Mouse (Mus musculus): Measurements from ENCODE around the gene Gapvd1. TPM values are rescaled to one million over a fixed set of nuclear protein-coding genes. Genes with fewer than 3 reads are reported as not detected.
A peak's percentile ranks its signal among the peaks of the same experiment; 100 is the strongest.

Gapvd1 gene
- polyA plus RNA-seq, 1 experiment from 2014 or later, result 96.3 TPM

DNA sequence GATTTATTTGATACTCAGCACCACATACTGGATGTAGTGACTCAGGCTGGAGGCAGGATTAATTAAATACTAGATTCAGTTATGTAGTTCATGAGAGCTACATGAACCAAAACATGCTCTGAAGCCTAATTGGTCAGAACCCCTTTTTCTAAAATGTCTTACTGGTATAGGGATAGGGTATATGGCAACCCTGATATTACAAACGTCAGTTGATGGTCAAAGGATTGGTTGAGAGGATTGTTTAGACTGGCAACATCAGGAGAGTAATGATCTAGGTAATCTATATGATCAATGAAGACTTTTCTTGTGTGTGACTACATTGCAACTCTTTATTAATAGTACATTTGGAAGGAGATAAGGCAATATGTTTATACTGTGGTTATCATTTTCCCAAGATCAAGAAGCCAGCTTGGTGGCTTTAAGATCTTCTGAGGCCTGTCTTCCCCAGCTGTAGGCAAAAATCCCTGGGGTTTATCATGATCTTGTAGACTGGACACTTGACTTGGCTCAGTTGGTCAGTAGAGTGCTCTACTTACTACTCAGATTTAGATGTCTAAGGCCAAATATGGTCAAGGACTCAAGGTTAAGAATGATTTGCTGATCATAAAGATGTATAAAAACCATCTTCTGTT is 22.3 kb upstream of the Gapvd1 start:
- WGBS, result 70% methylated on average over 1 of the region's 1 CpGs
- H3K4me1 ChIP-seq (ENCODE audit: control insufficient read depth, insufficient read depth, low read length), result 0 out of 2 replicates have a peak, but pooled peaks cover 2% of the 10 kb centered on the region
- no peak for ATAC-seq (replicated peaks; ENCODE audit: insufficient number of reproducible peaks, low FRiP score, low TSS enrichment, low read depth)
- H3K4me3 ChIP-seq (ENCODE audit: low read depth, low read length), result no peak overlapping the region
- no peak for DNase-seq (ENCODE audit: low spot score)
- no peaks in the 10 kb centered on the region for H3K27me3 ChIP-seq (ENCODE audit: control insufficient read depth, insufficient read depth, low read length)
- no peak overlapping the region for H3K27ac ChIP-seq (replicated peaks; ENCODE audit: low read depth, low read length)
- peaks cover 19% of the 10 kb centered on the region for H3K36me3 ChIP-seq (replicated peaks; ENCODE audit: control insufficient read depth, insufficient read depth, low read depth, low read length)
- no peaks in the 10 kb centered on the region for H3K9me3 ChIP-seq (replicated peaks; ENCODE audit: control insufficient read depth, low read length)
- no peak overlapping the region for H3K4me2 ChIP-seq (ENCODE audit: low read depth, low read length)
- no peak overlapping the region for H3K9ac ChIP-seq (replicated peaks; ENCODE audit: low read length)

DNA sequence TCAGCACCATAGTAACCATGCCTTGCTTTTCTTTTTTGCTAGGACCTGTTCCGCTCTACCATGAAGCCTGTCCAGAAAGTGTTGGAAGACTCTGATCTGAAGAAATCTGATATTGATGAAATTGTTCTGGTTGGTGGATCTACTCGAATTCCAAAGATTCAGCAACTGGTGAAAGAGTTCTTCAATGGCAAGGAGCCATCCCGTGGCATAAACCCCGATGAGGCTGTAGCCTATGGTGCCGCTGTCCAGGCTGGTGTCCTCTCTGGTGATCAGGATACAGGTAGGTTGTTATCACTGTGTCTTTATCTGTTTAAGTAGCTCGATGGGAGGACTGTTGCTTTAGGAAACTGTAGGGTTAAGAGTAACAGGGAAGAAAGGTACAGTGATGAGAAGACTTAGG is 19.5 kb upstream of the Gapvd1 start:
- Histone ChIP-seq H3K4me2 (ENCODE audit: low read depth, low read length) (peak overlapping the region; percentile 5; the same call in 1 of the 2 replicates), H3K9ac (replicated peaks; ENCODE audit: low read length) (no peak overlapping the region), H3K36me3 (replicated peaks; ENCODE audit: control insufficient read depth, insufficient read depth, low read depth, low read length) (peaks cover 19% of the 10 kb centered on the region), H3K27me3 (ENCODE audit: control insufficient read depth, insufficient read depth, low read length) (no peaks in the 10 kb centered on the region), H3K4me3 (ENCODE audit: low read depth, low read length) (peak overlapping the region; percentile 7; the same call in 1 of the 2 replicates), H3K4me1 (ENCODE audit: control insufficient read depth, insufficient read depth, low read length) (0 out of 2 replicates have a peak, but pooled peaks cover 2% of the 10 kb centered on the region), H3K27ac (replicated peaks; ENCODE audit: low read depth, low read length) (no peak overlapping the region), H3K9me3 (replicated peaks; ENCODE audit: control insufficient read depth, low read length) (no peaks in the 10 kb centered on the region)
- ATAC-seq (replicated peaks; ENCODE audit: insufficient number of reproducible peaks, low FRiP score, low TSS enrichment, low read depth) (no peak), DNase-seq (ENCODE audit: low spot score) (no peak)
- 90% methylated on average over 6 of the region's 6 CpGs for WGBS

DNA sequence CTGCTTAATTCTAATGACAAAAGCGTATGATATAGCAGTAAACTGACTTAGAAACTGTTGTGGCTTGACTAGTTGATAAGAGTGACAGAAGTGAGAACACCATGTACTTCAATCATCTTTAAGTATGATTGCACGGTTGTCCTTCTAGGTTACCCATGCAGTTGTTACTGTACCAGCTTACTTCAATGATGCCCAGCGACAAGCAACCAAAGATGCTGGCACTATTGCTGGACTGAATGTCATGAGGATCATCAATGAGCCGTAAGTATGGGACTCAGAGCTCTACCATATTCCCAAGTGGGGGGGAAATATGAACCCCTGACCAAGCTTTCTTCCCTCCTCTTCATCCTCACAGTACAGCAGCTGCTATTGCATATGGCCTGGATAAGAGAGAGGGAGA is 18.6 kb upstream of the Gapvd1 start:
- Histone ChIP-seq H3K27me3 (ENCODE audit: control insufficient read depth, insufficient read depth, low read length) (no peaks in the 10 kb centered on the region), H3K9ac (replicated peaks; ENCODE audit: low read length) (no peak overlapping the region), H3K9me3 (replicated peaks; ENCODE audit: control insufficient read depth, low read length) (no peaks in the 10 kb centered on the region), H3K36me3 (replicated peaks; ENCODE audit: control insufficient read depth, insufficient read depth, low read depth, low read length) (peaks cover 19% of the 10 kb centered on the region), H3K4me1 (ENCODE audit: control insufficient read depth, insufficient read depth, low read length) (0 out of 2 replicates have a peak, but pooled peaks cover 2% of the 10 kb centered on the region), H3K4me2 (ENCODE audit: low read depth, low read length) (peak overlapping the region; percentile 55; the same call in 1 of the 2 replicates), H3K27ac (replicated peaks; ENCODE audit: low read depth, low read length) (no peak overlapping the region), H3K4me3 (ENCODE audit: low read depth, low read length) (peak overlapping the region; percentile 91)
- ATAC-seq (replicated peaks; ENCODE audit: insufficient number of reproducible peaks, low FRiP score, low TSS enrichment, low read depth), result no peak
- WGBS, result 84% methylated on average over 4 of the region's 4 CpGs
- DNase-seq (ENCODE audit: low spot score), result no peak

DNA sequence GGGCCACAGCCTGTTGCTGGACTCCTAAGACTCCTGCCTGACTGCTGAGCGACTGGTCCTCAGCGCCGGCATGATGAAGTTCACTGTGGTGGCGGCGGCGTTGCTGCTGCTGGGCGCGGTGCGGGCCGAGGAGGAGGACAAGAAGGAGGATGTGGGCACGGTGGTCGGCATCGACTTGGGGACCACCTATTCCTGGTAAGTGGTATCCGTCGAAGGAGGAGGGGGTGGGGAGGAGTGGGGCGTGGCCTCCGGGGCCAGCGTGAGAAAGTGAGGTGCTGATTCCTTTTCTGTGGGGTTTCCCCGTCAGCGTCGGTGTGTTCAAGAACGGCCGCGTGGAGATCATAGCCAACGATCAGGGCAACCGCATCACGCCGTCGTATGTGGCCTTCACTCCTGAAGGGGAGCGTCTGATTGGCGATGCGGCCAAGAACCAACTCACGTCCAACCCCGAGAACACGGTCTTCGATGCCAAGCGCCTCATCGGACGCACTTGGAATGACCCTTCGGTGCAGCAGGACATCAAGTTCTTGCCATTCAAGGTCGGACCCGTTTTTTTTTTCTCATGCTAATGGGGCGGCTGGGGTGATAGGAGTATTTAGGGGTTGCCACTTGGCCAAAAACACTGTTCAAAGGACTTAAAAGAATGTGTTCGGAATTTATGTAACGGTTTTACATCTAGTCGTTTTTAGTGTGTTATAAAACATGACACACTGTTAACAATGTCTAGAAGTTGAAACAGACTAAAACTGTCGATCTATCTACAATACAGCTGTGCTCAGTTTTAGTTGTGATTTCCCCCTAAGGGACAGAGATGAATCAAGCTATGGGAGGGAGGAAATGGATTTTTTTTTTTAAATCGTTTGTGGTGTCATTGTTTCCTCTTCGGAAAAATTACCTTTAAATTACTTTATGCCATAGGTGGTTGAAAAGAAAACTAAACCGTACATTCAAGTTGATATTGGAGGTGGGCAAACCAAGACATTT is 17.5 kb upstream of the Gapvd1 start:
- Histone ChIP-seq H3K27ac (replicated peaks; ENCODE audit: low read depth, low read length) (peak overlapping the region; percentile 76), H3K4me1 (ENCODE audit: control insufficient read depth, insufficient read depth, low read length) (0 out of 2 replicates have a peak, but pooled peaks cover 2% of the 10 kb centered on the region), H3K4me2 (ENCODE audit: low read depth, low read length) (peak overlapping the region; percentile 55), H3K27me3 (ENCODE audit: control insufficient read depth, insufficient read depth, low read length) (no peaks in the 10 kb centered on the region), H3K36me3 (replicated peaks; ENCODE audit: control insufficient read depth, insufficient read depth, low read depth, low read length) (peaks cover 19% of the 10 kb centered on the region), H3K9me3 (replicated peaks; ENCODE audit: control insufficient read depth, low read length) (no peaks in the 10 kb centered on the region), H3K4me3 (ENCODE audit: low read depth, low read length) (peak overlapping the region; percentile 91), H3K9ac (replicated peaks; ENCODE audit: low read length) (peak overlapping the region; percentile 95)
- WGBS, result 4% methylated on average over 50 of the region's 50 CpGs
- DNase-seq (ENCODE audit: low spot score) (peak; percentile 59), ATAC-seq (replicated peaks; ENCODE audit: insufficient number of reproducible peaks, low FRiP score, low TSS enrichment, low read depth) (peak; percentile 21; the same call in 1 of the 2 replicates)

DNA sequence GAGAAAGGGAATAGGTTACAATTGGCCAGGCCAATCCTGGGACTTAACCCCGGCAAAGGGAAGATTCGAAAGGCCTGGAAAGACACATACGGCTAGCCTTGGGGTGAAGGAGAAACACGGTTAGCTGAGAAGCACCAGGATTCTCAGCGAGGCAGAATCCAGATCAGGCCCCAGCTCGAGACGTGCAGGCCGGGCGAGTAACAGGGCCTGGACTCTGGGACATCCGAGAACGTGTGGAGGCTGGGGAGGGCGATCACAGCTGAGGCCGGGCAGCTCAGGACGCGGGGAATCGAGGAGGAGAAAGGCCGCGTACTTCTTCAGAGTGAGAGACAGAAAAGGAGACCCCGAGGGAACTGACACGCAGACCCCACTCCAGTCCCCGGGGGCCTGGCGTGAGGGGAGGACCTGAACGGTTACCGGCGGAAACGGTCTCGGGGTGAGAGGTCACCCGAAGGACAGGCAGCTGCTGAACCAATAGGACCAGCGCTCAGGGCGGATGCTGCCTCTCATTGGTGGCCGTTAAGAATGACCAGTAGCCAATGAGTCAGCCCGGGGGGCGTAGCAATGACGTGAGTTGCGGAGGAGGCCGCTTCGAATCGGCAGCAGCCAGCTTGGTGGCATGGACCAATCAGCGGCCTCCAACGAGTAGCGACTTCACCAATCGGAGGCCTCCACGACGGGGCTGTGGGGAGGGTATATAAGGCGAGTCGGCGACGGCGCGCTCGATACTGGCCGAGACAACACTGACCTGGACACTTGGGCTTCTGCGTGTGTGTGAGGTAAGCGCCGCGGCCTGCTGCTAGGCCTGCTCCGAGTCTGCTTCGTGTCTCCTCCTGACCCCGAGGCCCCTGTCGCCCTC is 16.6 kb upstream of the Gapvd1 start, which contains the start of gene Hspa5:
Hspa5 (plus strand) TSS at position 603 of the 859 bp plus-strand sequence.
- H3K9me3 ChIP-seq (replicated peaks; ENCODE audit: control insufficient read depth, low read length), result 0 out of 2 replicates have a peak, but pooled peaks cover 2% of the 10 kb centered on the region
- under 1% methylated on average over 60 of the region's 60 CpGs for WGBS
- H3K36me3 ChIP-seq (replicated peaks; ENCODE audit: control insufficient read depth, insufficient read depth, low read depth, low read length), result peaks cover 16% of the 10 kb centered on the region
- peak within 1 kb of the TSS; percentile 91 for H3K4me3 ChIP-seq (ENCODE audit: low read depth, low read length)
- no peaks in the 10 kb centered on the region for H3K27me3 ChIP-seq (ENCODE audit: control insufficient read depth, insufficient read depth, low read length)
- peak within 1 kb of the TSS; percentile 58 for H3K4me2 ChIP-seq (ENCODE audit: low read depth, low read length)
- ATAC-seq (replicated peaks; ENCODE audit: insufficient number of reproducible peaks, low FRiP score, low TSS enrichment, low read depth) (peak; percentile 98), DNase-seq (ENCODE audit: low spot score) (peak; percentile 100)
- 0 out of 2 replicates have a peak, but pooled peaks cover 2% of the 10 kb centered on the region for H3K4me1 ChIP-seq (ENCODE audit: control insufficient read depth, insufficient read depth, low read length)
- peak within 1 kb of the TSS; percentile 86 for H3K27ac ChIP-seq (replicated peaks; ENCODE audit: low read depth, low read length)
- H3K9ac ChIP-seq (replicated peaks; ENCODE audit: low read length), result peak within 1 kb of the TSS; percentile 95

DNA sequence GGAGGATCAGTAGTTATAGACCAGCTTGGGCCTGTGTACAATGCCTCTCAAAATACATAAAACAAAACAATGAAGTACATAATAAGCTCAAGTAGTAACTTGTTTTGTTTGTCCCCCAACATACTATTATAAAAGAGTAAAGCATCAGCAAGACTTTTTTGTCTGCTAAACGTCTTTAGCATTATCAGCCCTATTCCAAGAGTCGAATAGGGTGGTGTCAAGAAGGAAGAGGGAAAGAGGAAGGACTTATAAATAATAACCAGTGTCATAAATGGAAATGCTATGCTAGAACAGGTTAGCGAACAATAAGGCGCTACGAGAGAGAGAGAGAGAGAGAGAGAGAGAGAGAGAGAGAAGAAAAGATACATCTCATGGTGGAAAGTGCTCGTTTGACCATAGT is 15.9 kb upstream of the Gapvd1 start:
- Histone ChIP-seq H3K4me1 (ENCODE audit: control insufficient read depth, insufficient read depth, low read length) (0 out of 2 replicates have a peak, but pooled peaks cover 2% of the 10 kb centered on the region), H3K4me2 (ENCODE audit: low read depth, low read length) (peak overlapping the region; percentile 58), H3K9ac (replicated peaks; ENCODE audit: low read length) (peak overlapping the region; percentile 93), H3K9me3 (replicated peaks; ENCODE audit: control insufficient read depth, low read length) (0 out of 2 replicates have a peak, but pooled peaks cover 2% of the 10 kb centered on the region), H3K36me3 (replicated peaks; ENCODE audit: control insufficient read depth, insufficient read depth, low read depth, low read length) (peaks cover 14% of the 10 kb centered on the region), H3K27me3 (ENCODE audit: control insufficient read depth, insufficient read depth, low read length) (no peaks in the 10 kb centered on the region), H3K27ac (replicated peaks; ENCODE audit: low read depth, low read length) (peak overlapping the region; percentile 86), H3K4me3 (ENCODE audit: low read depth, low read length) (peak overlapping the region; percentile 91)
- DNase-seq (ENCODE audit: low spot score) (no peak), ATAC-seq (replicated peaks; ENCODE audit: insufficient number of reproducible peaks, low FRiP score, low TSS enrichment, low read depth) (no peak)
- WGBS, result 6% methylated on average over 6 of the region's 6 CpGs

DNA sequence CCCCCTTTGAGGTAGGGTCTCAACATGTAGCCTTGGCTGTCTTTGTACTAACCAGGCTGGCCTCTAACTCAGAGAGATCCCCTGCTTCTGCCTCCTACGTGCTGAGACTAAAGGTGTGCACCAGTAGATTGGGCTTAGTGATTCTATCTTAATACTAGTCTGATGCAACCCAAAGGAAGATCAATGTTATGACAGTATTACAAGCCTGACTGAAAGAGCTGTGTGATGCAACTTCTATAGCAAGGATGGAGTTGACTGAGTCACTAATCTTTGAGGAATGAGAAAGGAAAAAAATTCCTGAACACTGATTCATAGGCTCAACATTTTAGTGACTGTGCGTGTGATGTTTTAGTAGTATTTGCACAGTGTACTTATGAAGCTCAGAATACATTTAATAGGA is 15.0 kb upstream of the Gapvd1 start:
- 86% methylated on average over 2 of the region's 2 CpGs for WGBS
- ATAC-seq (replicated peaks; ENCODE audit: insufficient number of reproducible peaks, low FRiP score, low TSS enrichment, low read depth), result no peak
- H3K9me3 ChIP-seq (replicated peaks; ENCODE audit: control insufficient read depth, low read length), result 0 out of 2 replicates have a peak, but pooled peaks cover 2% of the 10 kb centered on the region
- H3K9ac ChIP-seq (replicated peaks; ENCODE audit: low read length), result no peak overlapping the region
- H3K4me3 ChIP-seq (ENCODE audit: low read depth, low read length), result no peak overlapping the region
- 0 out of 2 replicates have a peak, but pooled peaks cover 2% of the 10 kb centered on the region for H3K4me1 ChIP-seq (ENCODE audit: control insufficient read depth, insufficient read depth, low read length)
- no peaks in the 10 kb centered on the region for H3K27me3 ChIP-seq (ENCODE audit: control insufficient read depth, insufficient read depth, low read length)
- peaks cover 10% of the 10 kb centered on the region; the same call in 1 of the 2 replicates for H3K36me3 ChIP-seq (replicated peaks; ENCODE audit: control insufficient read depth, insufficient read depth, low read depth, low read length)
- H3K4me2 ChIP-seq (ENCODE audit: low read depth, low read length), result no peak overlapping the region
- DNase-seq (ENCODE audit: low spot score), result no peak
- H3K27ac ChIP-seq (replicated peaks; ENCODE audit: low read depth, low read length), result no peak overlapping the region

All from embryonic facial prominence, embryonic 11.5 days (tissue).